In the genomic region with DNA sequence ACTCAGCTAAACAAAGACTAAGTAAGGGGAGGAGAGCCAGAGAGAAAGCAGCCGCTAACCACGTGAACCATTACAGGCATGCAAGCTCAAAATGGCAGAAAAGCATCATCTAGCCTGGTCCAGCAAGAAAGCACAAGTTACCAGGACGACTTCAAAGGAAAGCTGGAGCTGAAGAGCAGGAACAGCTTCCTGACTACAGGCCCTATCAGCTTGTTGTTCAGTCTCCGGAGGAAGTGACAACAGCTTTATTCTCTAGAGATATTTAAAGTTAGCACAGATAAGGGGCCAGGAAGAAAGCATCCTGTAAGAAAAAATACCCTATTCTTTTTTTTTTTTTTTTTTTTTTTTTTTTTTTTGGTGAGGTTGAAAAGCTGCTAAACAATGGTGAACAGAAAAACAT, we compare ENCODE assay signal across 12 mouse cellular contexts. TPM values are rescaled to one million over a fixed set of nuclear protein-coding genes. Genes with fewer than 3 reads are reported as not detected.
DNase-seq lines count a peak whose midpoint lies in the region; ATAC-seq lines count a peak whose summit lies in the region.
"Had no signal": no experiment of that assay in that cellular context is flagged by ENCODE, and none has a peak within 500 bp of the region (broad histone marks: within the 10 kb centered on the region; RNA-seq: fewer than 3 reads in every experiment).

No protein-coding gene starts in this region.

- no peak overlapping the region for H3K9ac ChIP-seq in heart, embryonic 11.5 days (ENCODE audit: low read depth, low read length)
- no peak overlapping the region for H3K9ac ChIP-seq in liver, embryonic 15.5 days
- H3K9ac ChIP-seq: embryonic facial prominence, embryonic 12.5 days had no signal

- H3K27me3 ChIP-seq in heart, embryonic 11.5 days (ENCODE audit: control insufficient read depth, insufficient read depth, low read length): no peaks in the 10 kb centered on the region
- peaks cover 26% of the 10 kb centered on the region for H3K27me3 ChIP-seq in megakaryocyte, embryonic 14.5 days (replicated peaks)
- peaks cover 9% of the 10 kb centered on the region; the same call in 1 of the 2 replicates for H3K27me3 ChIP-seq in liver, embryonic 15.5 days
- H3K27me3 ChIP-seq: embryonic facial prominence, embryonic 12.5 days had no signal

- 42% methylated on average over 4 of the region's 4 CpGs for whole genome bisulfite sequencing in heart, embryonic 11.5 days (ENCODE audit: insufficient replicate concordance)
- 26% methylated on average over 4 of the region's 4 CpGs for WGBS in liver, embryonic 15.5 days (ENCODE audit: insufficient replicate concordance)

- no peak for DNase-seq in heart, postnatal 4 days
- DNase-seq in ovary, postnatal 10 days (ENCODE audit: low spot score): no peak
- DNase-seq: cerebellum, adult 2 months; lung, postnatal 10 days had no signal

- H3K4me2 ChIP-seq in heart, embryonic 11.5 days: peak overlapping the region; percentile 14; the same call in 1 of the 2 replicates
- peak overlapping the region; percentile 2; the same call in 1 of the 2 replicates for H3K4me2 ChIP-seq in liver, embryonic 15.5 days
- H3K4me2 ChIP-seq: embryonic facial prominence, embryonic 12.5 days had no signal

- H3K27ac ChIP-seq in heart, embryonic 11.5 days (ENCODE audit: low read depth, low read length): 0 out of 2 replicates have a peak overlapping the region, but pooled peaks have one; percentile 1
- H3K27ac ChIP-seq in liver, embryonic 15.5 days (replicated peaks): no peak overlapping the region
- H3K27ac ChIP-seq: embryonic facial prominence, embryonic 12.5 days had no signal

- H3K9me3 ChIP-seq in heart, embryonic 11.5 days (replicated peaks; ENCODE audit: control insufficient read depth, low read length): no peaks in the 10 kb centered on the region
- peaks cover 6% of the 10 kb centered on the region; the same call in 1 of the 2 replicates for H3K9me3 ChIP-seq in megakaryocyte, embryonic 14.5 days
- H3K9me3 ChIP-seq in liver, embryonic 15.5 days (replicated peaks): no peaks in the 10 kb centered on the region
- H3K9me3 ChIP-seq: embryonic facial prominence, embryonic 12.5 days had no signal

- H3K4me1 ChIP-seq in heart, embryonic 11.5 days (ENCODE audit: control insufficient read depth, insufficient read depth, low read length): peaks cover 20% of the 10 kb centered on the region
- H3K4me1 ChIP-seq in megakaryocyte, embryonic 14.5 days: peaks cover 62% of the 10 kb centered on the region
- H3K4me1 ChIP-seq in liver, embryonic 15.5 days (replicated peaks): peaks cover 64% of the 10 kb centered on the region

- no peaks in the 10 kb centered on the region for H3K36me3 ChIP-seq in heart, embryonic 11.5 days (ENCODE audit: control insufficient read depth, insufficient read depth, low read length)
- no peaks in the 10 kb centered on the region for H3K36me3 ChIP-seq in megakaryocyte, embryonic 14.5 days (replicated peaks; ENCODE audit: low read length)
- 0 out of 2 replicates have a peak, but pooled peaks cover 6% of the 10 kb centered on the region for H3K36me3 ChIP-seq in liver, embryonic 15.5 days (replicated peaks)
- H3K36me3 ChIP-seq: embryonic facial prominence, embryonic 12.5 days had no signal

- no peak overlapping the region for H3K4me3 ChIP-seq in heart, embryonic 11.5 days (ENCODE audit: low read depth, low read length)
- H3K4me3 ChIP-seq in megakaryocyte, embryonic 14.5 days (replicated peaks): peak overlapping the region; percentile 79
- H3K4me3 ChIP-seq in liver, embryonic 15.5 days (replicated peaks): 0 out of 2 replicates have a peak overlapping the region, but pooled peaks have one; percentile 9
- H3K4me3 ChIP-seq: embryonic facial prominence, embryonic 12.5 days had no signal

- ATAC-seq in heart, embryonic 11.5 days (replicated peaks; ENCODE audit: insufficient number of reproducible peaks, low FRiP score, low TSS enrichment): no peak
- ATAC-seq in megakaryocyte, adult 5-6 weeks (ENCODE audit: poor library complexity, severe bottlenecking): no peak
- ATAC-seq in activated CD4-positive, CD25-positive, alpha-beta regulatory T cell, adult 4 months: peak; percentile 24
- no peak for ATAC-seq in liver, embryonic 15.5 days (ENCODE audit: insufficient read depth)
- ATAC-seq: forebrain, embryonic 16.5 days; inflammation-experienced regulatory T-cells, adult 6 months had no signal

RNA-seq across cellular contexts. Expression of a gene that starts 8.1 kb away (rescaled TPM):
- polyA plus RNA-seq in heart, embryonic 11.5 days (2014; fragmentation: Nextera tagmentation; extraction: Ambion mirVana): 9.6 and 16.8 TPM in 2 replicates
- 100 to 1,000 TPM; 139 to 150 TPM for total RNA-seq in heart, postnatal 4 days (2021)
- 0.16 and 2.4 TPM in 2 replicates for polyA plus RNA-seq in megakaryocyte, embryonic 14.5 days (2012; ENCODE audit: insufficient read depth, low replicate concordance)
- 0.78 and 1.9 TPM in 2 replicates for total RNA-seq in megakaryocyte, adult 5-6 weeks (2015)
- total RNA-seq in megakaryocyte, adult 5-6 weeks (2017): 1.1 and 5.7 TPM in 2 replicates
- 10 to 100 TPM; 11.3 to 11.4 TPM for polyA plus RNA-seq in activated CD4-positive, CD25-positive, alpha-beta regulatory T cell, adult 4 months (2017; shearing (Covaris generic))
- 6.1 and 8.5 TPM in 2 replicates for polyA plus RNA-seq in liver, embryonic 15.5 days (2015; fragmentation: Nextera tagmentation; extraction: Ambion mirVana)

RNA-seq across cellular contexts. Expression of a gene that starts 17.4 kb away (rescaled TPM):
- polyA plus RNA-seq in heart, embryonic 11.5 days (2014; fragmentation: Nextera tagmentation; extraction: Ambion mirVana): 14.1 and 20.0 TPM in 2 replicates
- 10 to 100 TPM; 11.9 to 12.7 TPM for total RNA-seq in heart, postnatal 4 days (2021)
- polyA plus RNA-seq in megakaryocyte, embryonic 14.5 days (2012; ENCODE audit: insufficient read depth, low replicate concordance): not detected in 2 replicates
- total RNA-seq in megakaryocyte, adult 5-6 weeks (2015): not detected in 2 replicates
- total RNA-seq in megakaryocyte, adult 5-6 weeks (2017): not detected in 2 replicates
- 1 to 10 TPM; 3.0 to 3.1 TPM for polyA plus RNA-seq in activated CD4-positive, CD25-positive, alpha-beta regulatory T cell, adult 4 months (2017; shearing (Covaris generic))
- polyA plus RNA-seq in liver, embryonic 15.5 days (2015; fragmentation: Nextera tagmentation; extraction: Ambion mirVana): 0.76 and 1.0 TPM in 2 replicates
